Mouse (Mus musculus) monocyte, adult 59 days (primary cell): ENCODE measurements around the gene Arpin. TPM values are rescaled to one million over a fixed set of nuclear protein-coding genes. Genes with fewer than 3 reads are reported as not detected.

Experiments
- total RNA-seq, 2 experiments: library from RNA; stranded (reverse); gene quantifications; one replicate each; pipeline ENCODE4 v1.2.4; 2023

Gene Arpin
- total RNA-seq: 1 to 10 TPM; 1.6 to 3.8 TPM

DNA sequence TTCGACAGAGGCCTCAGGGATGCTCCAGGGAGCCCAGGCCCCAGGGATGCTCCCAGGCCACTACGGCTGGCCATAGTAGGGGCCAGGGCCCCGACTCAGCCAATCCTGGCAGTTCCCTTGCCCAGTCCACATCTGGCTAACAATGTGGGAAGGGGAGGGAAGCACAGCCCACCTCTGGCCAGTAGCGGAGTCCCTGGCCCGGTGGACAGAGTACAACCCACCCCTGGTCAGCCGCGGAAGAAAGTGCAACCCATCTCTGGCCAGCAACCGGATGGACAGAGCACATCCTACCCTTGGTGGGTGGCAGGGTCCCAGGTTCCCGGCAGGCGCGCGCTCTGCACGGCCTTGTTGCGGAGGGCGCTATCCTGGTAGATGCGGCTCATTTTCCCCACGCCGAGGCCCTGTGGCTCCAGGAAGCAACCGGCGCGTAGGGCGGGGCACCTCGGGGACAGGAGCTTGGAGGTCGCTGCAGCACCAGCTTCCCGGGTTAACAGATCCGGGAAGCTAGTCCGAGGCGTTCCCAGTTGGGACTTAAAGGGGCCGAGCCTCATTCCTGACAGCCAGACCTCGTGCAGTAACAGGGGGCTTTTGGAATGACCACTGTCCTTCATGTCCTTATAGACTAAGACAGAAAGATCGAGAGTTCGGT, at the start of gene Arpin:
Gene Arpin, minus strand, starts transcription at position 498 of the 649 bp plus-strand sequence.

DNA sequence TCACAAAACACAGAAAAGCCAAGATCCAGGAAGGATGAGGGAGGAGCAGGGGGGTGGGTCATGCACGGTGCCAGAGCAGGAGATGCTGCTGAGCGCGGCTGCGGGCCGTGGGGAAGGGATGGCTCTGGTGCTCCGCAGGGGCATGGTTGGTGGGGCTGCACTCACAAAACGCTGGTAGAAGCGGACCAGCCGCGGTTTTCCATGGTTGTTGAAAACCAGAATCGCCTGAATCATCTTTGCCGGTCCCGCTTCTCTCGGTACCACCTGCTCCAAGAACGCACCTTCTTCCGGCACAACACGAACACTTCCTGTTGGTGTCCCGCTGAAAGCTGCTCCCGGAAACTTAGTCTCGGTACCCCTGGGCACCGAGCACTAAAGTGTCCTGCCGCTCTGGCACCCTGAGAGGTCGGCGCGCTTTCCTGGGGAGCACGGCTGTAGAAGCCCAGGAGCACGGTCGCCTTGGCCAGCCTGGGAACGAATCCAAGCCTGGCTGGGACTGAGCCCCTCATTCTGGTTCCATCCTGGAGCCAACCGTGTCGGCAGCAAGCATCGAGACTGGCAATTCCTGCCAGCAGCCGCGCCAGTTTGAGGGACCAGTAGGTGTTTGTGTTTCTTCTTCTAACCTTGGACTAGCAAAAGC, 14.7 kb downstream of the Arpin start, which contains the start of gene Ap3s2:
Gene Ap3s2, minus strand, starts transcription at position 306 of the 640 bp plus-strand sequence.

Other genes starting within 250 kb of the Arpin start
- under 1 TPM; 0.76 to 0.91 TPM for gene Kif7, start 219.6 kb downstream of the Arpin start, total RNA-seq
- under 1 TPM in 1 of 2 experiments, not detected in 1; 0.33 TPM for gene Plin1, start 202.5 kb downstream of the Arpin start, total RNA-seq
- gene Pex11a, start 192.2 kb downstream of the Arpin start, total RNA-seq: 1 to 10 TPM; 3.6 to 4.8 TPM
- gene Wdr93, start 192.2 kb downstream of the Arpin start, total RNA-seq: not detected
- not detected for gene Mesp1, start 141.6 kb downstream of the Arpin start, total RNA-seq
- not detected for gene Mesp2, start 124.6 kb downstream of the Arpin start, total RNA-seq
- gene Anpep, start 74.3 kb downstream of the Arpin start, total RNA-seq: 1 to 10 TPM; 7.9 to 8.3 TPM
- 10 to 100 TPM; 13.9 to 14.0 TPM for gene Ap3s2, start 14.7 kb downstream of the Arpin start, total RNA-seq
- 100 to 1,000 TPM; 325 to 334 TPM for gene Zfp710, start 89.5 kb upstream of the Arpin start, total RNA-seq
- 10 to 100 TPM; 46.3 to 53.6 TPM for gene Idh2, start 180.0 kb upstream of the Arpin start, total RNA-seq